Mouse (Mus musculus): ENCODE measurements around the gene Cfap161. TPM values are rescaled to one million over a fixed set of nuclear protein-coding genes. Genes with fewer than 3 reads are reported as not detected.

Cfap161 gene
- not detected for polyA plus RNA-seq (2017; shearing (Covaris generic))

GRCm38 (mm10) chr7:83794705-83795104 lies at the start of gene Cfap161:
TSS of gene Cfap161 (minus strand) at chr7:83794880.

GRCm38 (mm10) chr7:83745413-83746106 lies 49.1 kb downstream of the Cfap161 start, which contains the start of gene Il16:
TSS of gene Il16 (minus strand) at chr7:83745726.

Other genes with a start within 250 kb of the Cfap161 start
- not detected for gene Tmc3, start 210.0 kb downstream of the Cfap161 start, polyA plus RNA-seq (2017; shearing (Covaris generic))
- 28.9 TPM for gene Stard5, start 162.9 kb downstream of the Cfap161 start, polyA plus RNA-seq (2017; shearing (Covaris generic))
- 344 TPM for gene Il16, start 49.2 kb downstream of the Cfap161 start, polyA plus RNA-seq (2017; shearing (Covaris generic))
- 5.1 TPM for gene Tlnrd1, start 89.4 kb upstream of the Cfap161 start, polyA plus RNA-seq (2017; shearing (Covaris generic))
- 30.6 TPM for gene Mesd, start 89.6 kb upstream of the Cfap161 start, polyA plus RNA-seq (2017; shearing (Covaris generic))

All from effector memory CD4-positive, alpha-beta T cell, adult 7 months (primary cell).